Mouse (Mus musculus): ENCODE results near the gene Ccdc194. TPM values are rescaled to one million over a fixed set of nuclear protein-coding genes. Genes with fewer than 3 reads are reported as not detected.

Ccdc194 gene
- total RNA-seq, 2 experiments from 2014 or later = not detected

- DNase-seq (ENCODE audit: low spot score in 2 of 2) = no peak
Measured at GRCm38 (mm10) chr8:71513018-71513754, 12.3 kb downstream of the Ccdc194 start.

GRCm38 (mm10) chr8:71511644-71512043 is 13.9 kb downstream of the Ccdc194 start, which contains the start of gene Plvap:
TSS of gene Plvap (minus strand) at chr8:71511752.
- DNase-seq (ENCODE audit: low spot score in 2 of 2) = no peak

DNA sequence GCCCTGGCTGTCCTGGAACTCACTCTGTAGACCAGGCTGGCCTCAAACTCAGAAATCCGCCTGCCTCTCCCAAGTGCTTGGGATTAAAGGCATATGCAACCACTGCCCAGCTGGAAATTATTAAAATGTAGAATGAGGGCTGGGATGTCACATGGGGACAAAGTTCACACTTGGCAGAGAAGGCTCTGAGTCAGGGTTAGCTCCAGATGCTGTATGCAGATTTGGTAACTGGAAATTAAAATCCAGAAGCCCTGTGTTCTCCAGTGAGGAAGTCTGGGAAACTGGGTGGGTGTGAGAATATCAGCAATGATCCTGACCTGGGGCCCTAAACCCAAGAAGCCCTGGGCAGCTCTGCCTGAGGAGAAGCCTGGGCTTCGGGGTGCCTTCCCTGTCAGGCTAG is 16.2 kb downstream of the Ccdc194 start:
- no peak for DNase-seq (ENCODE audit: low spot score in 2 of 2)

DNA sequence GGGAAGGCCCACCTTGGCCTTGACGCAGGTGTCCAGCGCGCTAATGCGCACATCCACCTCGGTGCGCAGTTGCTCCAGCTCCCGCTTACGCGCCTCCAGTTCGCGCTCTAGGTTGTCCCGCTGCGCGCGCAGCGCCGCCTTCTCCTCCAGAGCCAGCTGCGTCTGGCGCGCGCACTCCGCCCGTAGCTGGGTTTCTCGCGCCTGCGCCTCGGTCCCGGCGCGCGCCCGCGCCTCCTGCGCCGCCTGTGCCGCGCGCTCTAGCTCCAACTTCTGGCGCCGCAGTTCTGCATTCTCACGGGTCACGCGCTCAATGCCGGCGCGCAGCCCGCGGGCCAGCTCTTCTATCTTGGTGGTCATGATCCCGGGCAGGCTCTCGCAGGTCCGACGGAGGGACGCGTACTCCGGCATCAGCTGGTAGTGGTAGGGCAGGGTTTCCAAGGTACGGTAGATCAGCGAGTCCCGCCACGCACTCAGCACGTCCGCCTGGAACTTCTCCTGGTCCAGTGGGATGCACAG is 17.9 kb downstream of the Ccdc194 start:
- peak; percentile 71 to 91 for DNase-seq (ENCODE audit: low spot score in 2 of 2)

DNA sequence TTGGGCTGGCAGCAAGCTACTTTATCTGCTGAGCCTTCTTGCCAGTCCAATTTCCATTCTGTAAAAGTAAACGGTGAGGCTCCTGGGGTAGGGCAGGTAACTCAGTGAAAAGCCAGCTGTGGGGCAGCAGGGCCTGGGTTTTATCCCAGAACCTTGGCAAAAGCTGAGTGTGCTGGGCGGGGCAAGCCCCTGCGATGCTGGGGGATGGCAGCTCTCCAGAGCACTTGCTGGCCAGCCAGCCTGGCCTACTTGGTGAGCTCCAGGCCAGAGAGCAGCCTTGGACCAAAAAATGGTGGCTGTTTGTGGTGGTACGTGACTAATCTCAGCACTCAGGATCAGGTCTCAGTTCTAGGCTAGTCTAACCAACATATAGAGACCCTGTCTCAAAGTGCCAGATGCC is 19.5 kb downstream of the Ccdc194 start:
- no peak for DNase-seq (ENCODE audit: low spot score in 2 of 2)

- no peak for DNase-seq (ENCODE audit: low spot score in 2 of 2)
Measured at GRCm38 (mm10) chr8:71505326-71505725, 20.2 kb downstream of the Ccdc194 start.

DNA sequence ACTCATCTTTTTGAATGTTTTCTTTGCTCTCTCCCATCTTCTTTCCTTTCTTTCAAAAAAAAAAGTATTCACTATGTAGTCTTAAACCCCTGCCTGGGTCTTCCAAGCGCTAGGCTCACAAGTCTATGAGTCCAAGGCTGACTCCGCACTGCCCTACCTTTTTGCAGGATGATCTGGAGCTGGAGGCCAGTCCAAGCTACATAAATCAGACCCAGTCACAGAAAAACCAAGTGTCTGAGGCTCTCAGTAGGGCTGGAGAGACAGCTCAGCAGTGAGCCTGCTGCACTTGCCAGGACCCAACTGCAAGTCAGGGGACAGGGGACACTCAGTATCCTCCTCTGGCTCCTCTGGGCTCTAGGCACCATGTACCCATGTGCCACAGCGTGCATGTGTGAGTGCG is 21.2 kb downstream of the Ccdc194 start:
- no peak for DNase-seq (ENCODE audit: low spot score in 2 of 2)

- no peak for DNase-seq (ENCODE audit: low spot score in 2 of 2)
Measured at GRCm38 (mm10) chr8:71498816-71499690, 26.5 kb downstream of the Ccdc194 start.

GRCm38 (mm10) chr8:71497881-71498501 is 27.5 kb downstream of the Ccdc194 start:
- DNase-seq (ENCODE audit: low spot score in 2 of 2) = no peak

- no peak for DNase-seq (ENCODE audit: low spot score in 2 of 2)
Measured at GRCm38 (mm10) chr8:71497077-71497645, 28.4 kb downstream of the Ccdc194 start.

DNA sequence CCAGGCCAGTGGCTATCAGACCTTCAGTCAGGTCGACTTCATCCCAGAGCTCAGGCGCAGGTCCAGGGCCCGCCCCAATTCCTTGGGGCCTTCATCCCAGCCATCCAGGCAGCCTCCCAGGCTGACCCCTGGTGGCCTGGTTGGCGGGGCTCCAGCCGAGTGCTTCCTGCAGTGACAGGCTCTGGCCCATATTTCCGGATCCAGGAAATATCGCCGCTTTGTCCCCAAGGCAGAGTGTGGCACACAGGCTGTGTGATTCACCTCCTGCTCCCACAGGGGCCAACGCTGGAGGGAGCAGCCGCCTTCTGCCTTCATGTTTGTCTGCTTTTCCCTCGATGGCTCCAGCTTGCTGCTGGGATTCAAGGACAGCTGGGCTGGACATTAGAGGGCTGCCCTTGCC is 29.0 kb downstream of the Ccdc194 start:
- no peak for DNase-seq (ENCODE audit: low spot score in 2 of 2)

GRCm38 (mm10) chr8:71495811-71496210 is 29.7 kb downstream of the Ccdc194 start:
- DNase-seq (ENCODE audit: low spot score in 2 of 2) = no peak

- peak; percentile 78 for DNase-seq (ENCODE audit: low spot score in 2 of 2)
Measured at GRCm38 (mm10) chr8:71495039-71495438, 30.5 kb downstream of the Ccdc194 start.

DNA sequence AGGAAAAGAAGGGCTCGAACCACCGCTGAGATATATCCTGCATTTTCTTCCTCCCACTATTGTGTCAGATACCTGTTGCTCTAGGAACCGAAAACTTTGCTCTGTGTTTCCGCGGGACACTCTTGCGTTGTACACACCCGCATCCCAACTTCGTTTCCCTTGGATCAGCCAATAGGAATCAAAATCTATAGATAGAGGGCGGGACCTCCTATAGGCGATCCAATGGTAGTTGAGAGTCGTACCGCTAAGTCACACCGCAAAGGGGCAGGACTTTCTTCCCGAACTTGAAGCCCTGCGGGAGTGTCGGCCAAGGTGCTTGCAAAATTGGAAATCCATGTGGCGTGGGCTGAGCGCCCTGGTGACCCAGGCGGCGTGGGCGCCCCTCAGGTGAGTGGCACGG is 37.1 kb downstream of the Ccdc194 start:
- peak; percentile 80 to 83 for DNase-seq (ENCODE audit: low spot score in 2 of 2)

DNA sequence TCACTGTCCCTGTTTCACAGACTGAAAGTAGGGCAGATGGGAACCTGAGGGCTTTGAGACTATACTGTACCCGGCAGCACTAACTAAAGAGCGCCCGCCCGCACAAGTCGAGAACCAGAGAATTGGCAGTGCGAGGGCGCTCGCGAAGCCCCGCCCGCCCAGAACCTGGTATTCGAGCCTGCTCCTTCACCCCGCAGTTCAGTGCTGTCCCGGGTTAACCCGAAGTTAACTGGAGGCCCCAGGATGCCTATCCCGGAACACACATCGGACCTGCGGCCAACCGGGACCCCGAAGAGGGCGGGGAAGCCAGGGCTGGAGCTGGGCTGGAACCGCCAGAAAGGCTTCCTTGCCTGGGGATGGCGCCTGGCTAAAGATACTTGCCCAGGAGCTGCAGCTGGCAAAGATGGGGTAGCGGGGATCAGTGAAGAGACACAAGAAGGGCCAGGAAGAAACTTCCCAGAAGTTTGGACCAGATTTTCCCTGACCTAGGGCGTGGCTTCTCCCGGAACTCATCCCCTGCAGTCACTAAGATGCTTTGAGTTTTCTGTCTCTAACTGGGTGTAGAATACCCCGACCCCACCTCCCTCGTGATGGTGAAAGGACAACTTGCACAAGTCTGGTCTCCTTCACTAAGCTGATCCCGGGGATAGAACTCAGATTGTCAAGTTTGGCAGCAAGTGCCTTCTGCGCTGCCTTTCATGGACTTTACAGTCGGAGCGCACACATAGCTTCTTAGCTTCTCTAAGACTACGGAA is 37.6 kb downstream of the Ccdc194 start, which contains the start of gene Gtpbp3:
Gtpbp3 (plus strand) TSS at position 413 of the 755 bp plus-strand sequence.
- peak; percentile 77 to 84 for DNase-seq (ENCODE audit: low spot score in 2 of 2)

GRCm38 (mm10) chr8:71486136-71486529 is 39.4 kb downstream of the Ccdc194 start:
- DNase-seq (ENCODE audit: low spot score in 2 of 2) = no peak

- DNase-seq (ENCODE audit: low spot score in 2 of 2) = peak; percentile 89 to 91
Measured at GRCm38 (mm10) chr8:71485142-71486135, 40.1 kb downstream of the Ccdc194 start, which contains the start of gene Ano8. TSS of gene Ano8 (minus strand) at chr8:71485963.

GRCm38 (mm10) chr8:71484736-71485135 is 40.8 kb downstream of the Ccdc194 start:
- no peak for DNase-seq (ENCODE audit: low spot score in 2 of 2)

DNA sequence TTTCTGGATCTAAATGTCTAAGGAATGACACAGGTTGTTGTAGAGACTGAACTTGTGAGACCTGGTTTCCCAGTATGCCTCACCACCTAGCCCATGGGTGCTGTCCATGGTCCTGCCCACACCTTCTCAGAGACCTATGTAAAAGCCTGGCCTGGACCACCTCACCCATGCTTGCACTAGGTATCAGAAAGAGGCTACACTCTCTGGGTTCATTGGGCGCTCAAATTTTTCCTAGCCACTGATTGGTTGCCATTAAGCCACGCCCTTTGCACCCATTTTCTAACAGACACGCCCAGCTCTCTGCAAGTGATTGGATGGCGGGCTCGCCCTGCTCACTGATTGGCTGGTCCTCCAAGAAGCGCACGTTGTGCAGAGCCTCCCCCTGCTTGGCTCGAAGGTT is 41.6 kb downstream of the Ccdc194 start:
- DNase-seq (ENCODE audit: low spot score in 2 of 2) = no peak
